Mouse (Mus musculus): Measurements from ENCODE around the gene Pusl1.

Pusl1 gene

DNA sequence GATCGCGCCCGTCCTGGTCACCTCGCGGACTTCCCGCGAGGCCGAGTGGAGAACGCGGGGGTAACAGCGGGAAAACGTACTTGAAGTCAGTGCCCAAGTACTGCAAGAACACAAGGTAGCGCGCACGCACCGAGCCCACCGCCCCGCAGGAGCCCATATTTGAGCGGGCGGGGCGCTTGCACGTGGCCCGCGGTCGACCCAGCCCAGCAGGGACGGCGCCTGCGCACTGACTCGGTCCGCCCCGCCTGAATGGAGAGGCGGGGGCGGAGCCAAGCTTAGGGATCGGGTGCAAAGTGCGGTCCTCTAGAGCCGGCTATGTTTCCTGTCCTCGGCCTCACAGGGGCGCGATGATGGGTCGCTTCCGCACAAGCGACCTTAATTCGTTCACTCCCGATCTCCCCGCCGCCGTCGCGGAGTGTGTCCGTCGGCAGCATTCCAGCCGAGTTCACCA lies at the start of gene Pusl1, which contains the start of gene Acap3:
Gene Pusl1, minus strand, starts transcription at position 231 of the 451 bp plus-strand sequence.
Gene Acap3, plus strand, starts transcription at position 272 of the 451 bp plus-strand sequence.
- peak; percentile 95 to 97 for DNase-seq (ENCODE audit: low spot score in 2 of 2)

DNA sequence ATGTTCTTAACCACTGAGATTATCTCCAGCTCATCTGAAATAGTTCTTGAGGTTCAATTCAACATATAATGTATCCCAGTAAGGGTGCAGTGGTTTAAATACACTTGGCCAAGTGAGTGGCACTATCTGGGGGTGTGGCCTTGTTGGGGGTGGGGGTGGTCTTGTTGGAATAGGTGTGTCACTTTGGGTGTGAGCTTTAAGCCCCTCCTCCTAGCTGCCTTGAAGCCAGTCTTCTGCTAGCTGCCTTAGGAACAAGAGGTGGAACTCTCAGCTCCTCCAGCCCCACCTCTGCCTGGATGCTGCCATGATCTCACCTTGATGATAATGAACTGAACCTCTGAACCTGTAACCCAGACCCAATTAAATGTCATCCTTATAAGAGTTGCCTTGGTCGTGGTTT lies 40.5 kb upstream of the Pusl1 start:
- DNase-seq (ENCODE audit: low spot score in 2 of 2), result no peak

DNA sequence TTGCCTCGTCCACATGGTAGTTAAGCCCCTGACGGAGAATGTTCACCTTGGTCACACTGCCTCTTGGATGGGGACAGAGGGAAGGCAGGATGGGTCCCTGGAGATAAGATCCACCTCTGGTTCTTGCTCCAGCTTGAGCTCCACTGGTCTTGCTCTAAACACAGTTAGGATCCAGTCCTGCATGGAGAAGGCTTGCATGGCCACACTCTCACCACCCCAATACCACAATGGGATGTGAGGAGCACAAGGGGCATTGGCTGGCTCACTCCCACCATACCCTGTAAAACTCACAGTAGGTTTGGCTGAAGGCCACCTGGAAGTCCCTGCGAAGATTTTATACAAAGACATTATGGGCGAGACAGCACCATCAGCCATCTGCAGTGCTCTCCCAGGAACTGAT lies 17.2 kb upstream of the Pusl1 start:
- DNase-seq (ENCODE audit: low spot score in 2 of 2), result no peak

- DNase-seq (ENCODE audit: low spot score in 2 of 2), result no peak
Observed at GRCm38 (mm10) chr4:155908281-155908680, 16.7 kb upstream of the Pusl1 start.

- peak in 1 of 2 experiments; percentile 55 for DNase-seq (ENCODE audit: low spot score in 2 of 2)
Observed at GRCm38 (mm10) chr4:155907003-155907402, 15.4 kb upstream of the Pusl1 start.

GRCm38 (mm10) chr4:155906125-155906524 lies 14.5 kb upstream of the Pusl1 start:
- DNase-seq (ENCODE audit: low spot score in 2 of 2), result peak in 1 of 2 experiments; percentile 55

- DNase-seq (ENCODE audit: low spot score in 2 of 2), result peak in 1 of 2 experiments; percentile 58
Observed at GRCm38 (mm10) chr4:155905634-155906033, 14.1 kb upstream of the Pusl1 start.

DNA sequence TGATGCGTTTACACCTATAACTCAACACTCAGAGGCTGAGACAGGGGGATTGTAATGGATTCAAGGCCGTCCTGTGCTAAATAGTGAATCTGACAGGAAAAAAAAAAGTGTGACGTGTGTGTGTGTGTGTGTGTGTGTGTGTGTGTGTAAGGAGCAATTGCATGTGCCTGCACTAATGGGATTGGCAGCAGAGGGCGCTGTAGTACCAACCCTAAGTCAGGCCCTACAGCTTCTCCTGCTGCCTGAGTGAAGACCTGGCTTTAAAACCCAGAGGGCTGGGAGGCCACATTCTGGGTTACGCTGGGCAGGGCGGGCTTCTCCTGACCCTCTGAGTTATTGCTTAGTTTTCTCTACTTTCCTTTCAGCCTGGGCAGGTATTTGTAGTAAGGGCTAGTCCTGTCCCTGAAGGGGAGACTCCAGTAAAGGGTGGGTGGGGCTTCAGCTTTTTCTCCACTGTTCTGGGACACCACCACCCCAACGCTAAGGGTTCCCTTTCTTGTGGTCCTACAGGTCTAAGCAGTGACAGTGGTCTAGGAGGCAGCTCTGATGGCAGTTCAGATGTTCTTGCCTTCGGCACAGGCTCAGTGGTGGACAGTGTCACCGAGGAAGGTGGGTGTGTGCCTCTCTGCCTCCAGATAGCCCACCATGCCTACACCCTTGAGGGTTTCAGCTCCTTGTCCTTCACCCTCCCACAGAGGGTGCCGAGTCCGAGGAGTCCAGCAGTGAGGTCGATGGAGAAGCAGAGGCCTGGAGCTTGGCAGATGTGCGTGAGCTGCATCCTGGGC lies 12.9 kb upstream of the Pusl1 start:
- DNase-seq (ENCODE audit: low spot score in 2 of 2), result peak in 1 of 2 experiments; percentile 60

GRCm38 (mm10) chr4:155903246-155903645 lies 11.7 kb upstream of the Pusl1 start:
- DNase-seq (ENCODE audit: low spot score in 2 of 2), result peak; percentile 14 to 56

DNA sequence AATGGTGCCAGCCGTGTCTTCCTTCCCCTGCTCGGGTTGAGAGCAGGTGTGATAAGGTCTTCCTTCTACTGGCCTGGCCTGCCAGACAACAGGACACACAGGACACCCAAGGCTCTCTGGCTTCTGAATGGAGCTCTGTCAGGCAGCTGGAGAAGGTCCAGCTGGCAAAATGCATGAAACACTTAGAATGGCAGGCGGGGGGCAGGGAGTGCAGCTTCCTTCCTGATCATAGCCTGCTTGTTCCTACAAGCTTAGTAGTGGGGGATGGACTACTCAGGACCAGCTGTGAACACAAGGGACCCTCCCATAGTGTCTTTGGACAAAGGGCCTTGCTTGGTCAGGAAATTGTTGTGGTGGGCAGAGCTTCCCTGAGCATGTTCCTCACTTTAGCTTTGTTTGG lies 9.6 kb upstream of the Pusl1 start:
- DNase-seq (ENCODE audit: low spot score in 2 of 2), result peak in 1 of 2 experiments; percentile 17

DNA sequence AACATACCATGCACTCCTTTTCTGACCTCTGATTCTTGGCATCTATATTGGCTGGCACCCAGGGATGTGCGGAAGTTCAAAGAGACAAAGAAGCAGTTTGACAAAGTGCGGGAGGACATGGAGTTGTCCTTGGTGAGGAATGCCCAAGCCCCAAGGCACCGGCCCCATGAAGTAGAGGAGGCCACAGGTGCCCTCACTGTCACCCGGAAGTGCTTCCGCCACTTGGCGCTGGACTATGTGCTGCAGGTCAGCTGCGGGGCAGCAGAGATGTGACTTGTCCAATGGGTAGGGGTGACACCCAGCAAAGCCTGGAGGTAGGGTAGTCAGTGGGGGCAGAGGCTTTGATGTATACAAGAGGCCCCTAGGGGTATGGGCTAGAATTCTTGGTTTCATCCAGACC lies 7.8 kb upstream of the Pusl1 start:
- peak in 1 of 2 experiments; percentile 57 for DNase-seq (ENCODE audit: low spot score in 2 of 2)

DNA sequence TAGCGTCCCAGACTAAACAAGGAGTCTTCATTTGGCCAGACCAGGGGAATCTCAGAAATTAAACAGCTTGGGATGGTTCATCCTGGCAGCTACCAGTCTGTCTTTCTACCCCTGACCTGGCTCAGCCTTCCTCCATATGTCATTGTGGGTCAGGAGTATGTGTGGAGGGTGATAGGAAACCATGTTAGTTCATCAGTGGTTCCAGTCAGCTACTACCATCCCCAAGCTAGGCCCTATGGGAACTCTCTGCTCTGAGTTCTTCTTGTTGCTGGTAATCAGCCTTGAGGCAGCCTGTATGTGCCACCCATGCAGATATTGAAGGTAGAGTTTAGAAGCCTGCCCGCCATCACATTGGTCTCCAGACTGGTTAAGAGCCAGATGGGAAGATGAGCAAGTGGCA lies 6.7 kb upstream of the Pusl1 start:
- DNase-seq (ENCODE audit: low spot score in 2 of 2), result no peak

DNA sequence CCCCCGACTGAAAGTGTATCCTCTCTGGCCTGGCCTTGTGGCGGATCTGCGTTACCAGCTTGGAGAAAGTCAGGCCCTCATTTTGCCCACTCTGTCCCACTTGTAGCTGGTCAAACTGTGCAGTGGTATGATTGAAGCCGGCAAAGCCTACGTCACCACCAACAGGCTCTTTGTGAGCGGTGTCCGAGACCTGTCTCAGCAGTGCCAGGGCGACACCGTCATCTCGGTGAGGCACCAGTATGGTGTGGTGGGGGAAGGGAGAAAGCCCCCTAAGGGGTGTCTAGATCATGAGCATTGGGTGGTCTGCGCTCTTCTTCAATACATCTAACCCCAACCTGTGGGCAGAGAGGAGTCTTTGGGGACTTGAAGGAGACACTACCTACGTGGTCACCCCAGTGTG lies 4.9 kb upstream of the Pusl1 start:
- peak in 1 of 2 experiments; percentile 49 for DNase-seq (ENCODE audit: low spot score in 2 of 2)

DNA sequence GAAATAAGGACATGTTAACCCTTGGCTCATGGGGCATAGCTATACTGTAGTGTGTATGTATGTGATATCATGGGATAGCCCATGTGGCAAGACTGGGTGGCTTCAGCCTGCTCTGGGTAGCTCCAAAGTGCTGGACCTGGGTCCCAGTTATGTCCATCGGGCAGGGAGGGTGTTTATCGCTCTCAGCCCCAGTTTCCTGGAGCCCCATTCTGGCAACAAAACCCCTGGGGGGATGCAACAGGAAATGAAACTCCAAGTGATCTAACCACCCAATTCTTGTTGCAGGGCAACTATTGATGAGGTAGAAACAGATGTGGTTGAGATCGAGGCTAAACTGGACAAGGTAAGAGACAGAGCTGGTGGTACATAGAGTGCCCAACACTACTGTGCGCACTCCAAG lies 4.2 kb upstream of the Pusl1 start:
- DNase-seq (ENCODE audit: low spot score in 2 of 2), result peak; percentile 16 to 50

DNA sequence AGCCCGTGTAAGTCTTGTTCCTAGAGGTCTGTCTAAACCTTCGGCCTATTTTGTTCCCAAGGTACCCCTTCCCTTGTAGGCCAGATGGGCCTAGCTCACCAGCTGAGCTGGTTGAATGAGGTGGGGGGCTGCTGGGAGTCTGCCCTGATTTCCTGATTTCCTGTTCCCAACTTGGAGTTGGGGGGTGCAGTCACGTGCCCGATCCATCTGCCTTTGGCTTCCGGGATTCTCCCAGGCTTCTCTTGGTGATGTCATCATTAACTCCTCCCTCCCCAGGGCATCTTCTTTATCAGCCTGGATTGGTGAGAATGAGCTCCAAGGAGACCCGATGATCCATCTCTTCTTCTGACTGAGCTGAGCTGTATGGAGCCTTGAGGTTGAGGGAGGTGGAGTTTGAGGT lies 3.6 kb upstream of the Pusl1 start:
- peak; percentile 40 to 70 for DNase-seq (ENCODE audit: low spot score in 2 of 2)

DNA sequence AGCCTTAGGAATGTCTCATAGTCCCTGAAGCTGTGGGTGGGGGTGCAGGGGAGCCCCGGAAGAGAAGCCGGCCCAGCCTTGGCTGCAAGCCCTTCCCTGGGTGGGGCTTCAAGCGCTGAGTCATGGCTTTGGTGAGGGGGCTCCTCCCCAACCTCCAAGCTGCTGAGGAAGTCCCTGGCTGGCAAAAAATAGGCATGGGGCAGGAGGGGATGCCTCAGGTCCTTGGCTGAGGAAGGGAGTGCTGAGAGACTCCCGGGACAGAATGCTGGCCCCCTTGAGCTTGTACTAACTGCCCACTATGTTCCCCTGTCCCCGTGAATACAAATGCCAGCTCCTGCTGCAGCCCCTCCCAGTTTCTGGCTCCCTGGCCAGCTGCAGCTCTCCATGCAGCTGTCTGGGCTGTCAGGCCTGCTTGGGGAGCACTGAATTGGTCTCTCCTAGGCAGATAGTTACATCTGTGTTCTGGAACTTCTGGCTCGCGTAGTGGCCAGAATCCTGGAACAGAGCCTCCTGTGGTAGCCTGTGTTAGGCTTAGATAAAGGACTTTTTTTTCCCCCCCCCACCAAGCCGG lies 2.8 kb upstream of the Pusl1 start:
- DNase-seq (ENCODE audit: low spot score in 2 of 2), result peak; percentile 75 to 76

DNA sequence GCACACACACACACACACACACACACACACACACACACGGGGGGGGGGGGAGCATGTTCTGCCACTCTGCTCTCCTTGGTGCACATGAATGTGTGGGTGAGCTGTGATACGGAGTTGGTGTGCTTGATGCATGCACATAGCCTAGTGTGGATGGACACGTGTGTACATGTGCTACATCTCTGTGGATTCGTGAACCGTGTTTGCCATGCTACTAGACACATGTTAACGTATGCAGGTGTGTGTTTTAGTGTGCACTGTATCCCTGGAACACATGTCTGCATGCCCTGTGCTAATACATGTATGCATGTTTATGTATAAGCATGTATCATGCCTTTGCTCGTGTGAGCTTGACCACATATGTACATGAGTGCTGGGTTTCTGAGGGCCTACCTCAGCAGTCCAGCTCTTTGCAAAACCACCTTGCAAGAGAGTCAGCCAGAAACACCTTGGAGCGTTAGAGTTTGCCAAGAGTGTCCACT lies 1.7 kb upstream of the Pusl1 start:
- peak; percentile 13 to 28 for DNase-seq (ENCODE audit: low spot score in 2 of 2)

DNA sequence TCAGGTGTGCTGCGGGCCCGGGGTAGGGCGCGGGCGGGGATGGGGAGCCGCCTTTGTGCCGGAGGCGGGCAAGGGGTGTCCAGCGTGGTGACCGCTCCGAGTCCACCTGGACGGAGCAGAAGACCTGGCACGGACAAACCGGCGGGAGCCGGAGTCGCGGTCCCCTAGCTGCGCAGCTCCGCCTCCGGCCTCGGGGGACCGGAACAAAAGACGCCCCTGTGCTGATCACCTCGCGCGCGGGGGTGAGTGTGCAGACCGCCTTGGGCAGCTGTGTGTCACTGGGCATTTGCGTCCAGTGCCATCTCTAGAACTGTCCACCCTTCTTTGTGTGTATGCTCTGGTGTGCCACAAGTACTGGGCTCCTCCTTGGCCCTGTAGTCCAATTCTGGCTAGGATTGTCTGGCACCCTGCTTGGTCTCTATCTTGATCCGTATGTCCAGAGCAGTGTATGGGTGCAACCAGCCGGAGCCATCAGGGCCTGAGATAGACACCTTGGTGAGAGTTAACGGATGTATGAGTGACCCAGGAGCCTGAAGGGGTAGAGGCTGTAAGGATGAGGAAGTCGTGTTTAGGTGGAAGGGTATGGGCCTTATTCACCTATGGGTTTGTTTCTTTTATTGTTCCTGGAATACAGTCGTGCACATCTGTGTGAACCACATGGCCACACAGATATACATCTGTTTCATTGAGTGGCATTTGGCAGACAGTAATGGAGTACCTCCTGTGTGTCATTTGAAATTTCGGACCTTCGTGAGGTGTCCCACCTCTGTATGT lies 1.0 kb upstream of the Pusl1 start:
- DNase-seq (ENCODE audit: low spot score in 2 of 2), result peak in 1 of 2 experiments; percentile 62

DNA sequence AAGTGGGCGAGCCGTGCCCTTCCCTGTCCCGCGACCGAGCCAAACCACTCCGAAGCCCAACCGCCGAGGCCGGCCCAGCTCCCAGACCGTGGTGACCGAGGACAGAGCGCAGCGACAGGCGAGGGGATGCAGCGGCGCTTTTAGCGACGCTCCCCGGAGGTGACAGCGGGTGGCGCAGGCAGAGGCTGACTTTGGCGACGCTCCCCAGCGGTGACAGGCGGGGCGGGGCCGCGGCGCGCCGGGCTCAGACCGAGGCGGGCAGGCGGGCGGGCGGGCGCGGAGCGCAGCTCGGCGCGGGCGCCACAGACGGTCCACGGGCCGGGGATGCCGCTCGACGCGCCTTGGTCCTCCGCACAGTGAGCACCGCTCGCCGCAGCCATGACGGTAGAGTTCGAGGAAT lies 436 bp upstream of the Pusl1 start:
- peak; percentile 81 to 84 for DNase-seq (ENCODE audit: low spot score in 2 of 2)

- DNase-seq (ENCODE audit: low spot score in 2 of 2), result peak in 1 of 2 experiments; percentile 20
Observed at GRCm38 (mm10) chr4:155891011-155891471, 540 bp downstream of the Pusl1 start.

DNA sequence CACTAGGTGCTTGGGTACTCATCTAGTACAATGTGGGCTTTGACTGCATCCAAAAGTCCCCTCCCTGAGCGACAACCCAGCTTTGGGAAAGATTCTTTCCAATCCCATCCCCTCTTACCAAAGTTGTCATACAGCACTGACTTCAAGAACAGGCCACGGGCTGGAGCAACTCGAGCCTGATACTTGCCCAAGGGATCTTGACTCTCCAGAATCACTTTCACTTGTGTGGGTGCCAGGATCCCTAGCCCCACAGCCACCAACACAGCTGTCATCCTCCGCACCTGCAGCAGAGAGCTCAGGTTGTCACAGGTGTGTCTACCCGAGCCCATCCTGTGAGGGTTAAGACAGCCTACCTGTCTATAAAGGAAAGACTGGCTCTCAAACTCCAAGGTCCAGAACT lies 2.3 kb downstream of the Pusl1 start:
- DNase-seq (ENCODE audit: low spot score in 2 of 2), result peak; percentile 14 to 44

- peak in 1 of 2 experiments; percentile 14 for DNase-seq (ENCODE audit: low spot score in 2 of 2)
Observed at GRCm38 (mm10) chr4:155888181-155888580, 3.4 kb downstream of the Pusl1 start.

Data from urinary bladder, postnatal 4 days (tissue).